Mouse (Mus musculus) gastrocnemius, postnatal 25 days (tissue): ENCODE data around the gene Zfp74. TPM values are rescaled to one million over a fixed set of nuclear protein-coding genes. Genes with fewer than 3 reads are reported as not detected.
"Not testable (repeated sequence)": the region's sequence is repeated elsewhere in the genome, so short reads cannot be mapped to it uniquely, and the experiment has no call there.

Experiments
- DNase-seq: peaks from one replicate; pipeline ENCODE4 v3.0.0; 2022
- long read RNA-seq, 2 experiments: library from polyadenylated mRNA; stranded (forward); transcript quantifications; one replicate each; pipeline ENCODE4 v2.0.0; 2021
- total RNA-seq, 2 experiments: library from RNA; stranded (reverse); gene quantifications; 1 replicate in 1 of 2; 2 replicates in 1 of 2; pipeline ENCODE4 v1.2.3; 2021

The Zfp74 gene
- 1 to 10 TPM; 4.5 to 5.9 TPM for total RNA-seq
- long read RNA-seq, experiment 1, partial matches to known transcripts: 0 of 1 reads
- long read RNA-seq, experiment 1, other reads (novel, unspliced or antisense): 1 of 1 reads
- long read RNA-seq, experiment 2, partial matches to known transcripts: 0 of 5 reads
- long read RNA-seq, experiment 2, other reads (novel, unspliced or antisense): 5 of 5 reads

DNA sequence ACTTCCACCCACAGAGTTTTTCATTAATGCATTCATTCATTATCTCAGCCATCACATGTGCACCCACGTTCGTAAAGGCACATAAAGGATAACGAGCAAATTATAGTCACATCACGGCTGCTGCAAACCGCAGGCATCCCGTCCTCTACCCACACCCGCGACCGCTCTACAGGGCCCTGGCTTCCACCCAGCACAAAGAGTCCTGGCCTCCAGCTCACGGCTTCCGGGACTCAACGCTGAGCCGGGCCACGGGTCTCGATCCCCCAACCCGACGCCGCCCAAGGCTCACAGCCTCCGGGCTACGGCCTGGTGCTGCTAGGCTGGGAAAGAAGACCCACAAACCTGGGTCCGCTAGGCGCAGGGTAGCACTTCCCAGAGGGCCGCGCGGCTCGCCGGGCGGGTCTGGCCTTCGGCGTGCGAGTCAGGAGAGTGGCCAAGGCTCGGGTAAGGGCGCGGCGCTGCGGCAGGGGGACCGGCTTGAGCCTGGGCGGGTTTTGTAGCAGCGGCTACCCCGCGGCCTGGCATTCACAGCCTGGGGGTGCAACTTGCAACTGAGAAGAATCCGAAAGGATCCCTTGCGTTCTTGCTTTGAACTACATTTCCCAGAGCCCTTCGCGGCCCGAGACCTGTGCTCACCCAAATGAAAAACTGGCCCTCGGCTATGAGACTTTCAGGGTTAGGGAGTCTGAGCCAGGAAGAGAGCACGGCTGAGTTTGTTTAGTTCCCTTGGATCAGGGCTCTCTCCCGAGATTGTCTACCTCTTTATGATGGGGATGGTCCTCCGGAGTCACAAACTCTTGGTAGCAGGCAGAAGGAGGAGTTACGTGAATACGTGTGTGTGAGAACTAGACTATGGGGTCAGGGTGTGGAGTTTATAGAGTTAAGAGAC lies at the start of gene Zfp74:
Gene Zfp74, minus strand, starts transcription at position 577 of the 889 bp plus-strand sequence.
- DNase-seq: peak; percentile 74

DNA sequence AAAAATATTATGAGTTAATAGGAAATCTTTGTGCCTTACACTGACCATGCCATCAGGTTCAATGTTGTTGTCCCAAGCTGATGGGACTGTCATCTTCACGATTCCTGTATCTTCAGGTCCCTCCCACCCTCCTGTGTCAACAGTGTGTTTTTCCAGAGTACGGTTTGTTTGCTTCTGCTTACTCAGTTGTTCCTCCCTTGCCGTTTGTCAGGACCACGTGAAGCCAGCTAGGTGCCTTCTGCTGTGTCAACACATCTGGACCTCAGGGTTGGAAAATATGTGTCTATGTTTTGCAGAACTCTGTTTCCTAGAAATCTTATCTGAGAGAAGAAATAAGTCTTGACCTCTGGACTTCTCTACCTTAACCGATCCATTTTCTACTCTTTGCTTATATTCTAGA lies 46.7 kb upstream of the Zfp74 start:
- DNase-seq: no peak

DNA sequence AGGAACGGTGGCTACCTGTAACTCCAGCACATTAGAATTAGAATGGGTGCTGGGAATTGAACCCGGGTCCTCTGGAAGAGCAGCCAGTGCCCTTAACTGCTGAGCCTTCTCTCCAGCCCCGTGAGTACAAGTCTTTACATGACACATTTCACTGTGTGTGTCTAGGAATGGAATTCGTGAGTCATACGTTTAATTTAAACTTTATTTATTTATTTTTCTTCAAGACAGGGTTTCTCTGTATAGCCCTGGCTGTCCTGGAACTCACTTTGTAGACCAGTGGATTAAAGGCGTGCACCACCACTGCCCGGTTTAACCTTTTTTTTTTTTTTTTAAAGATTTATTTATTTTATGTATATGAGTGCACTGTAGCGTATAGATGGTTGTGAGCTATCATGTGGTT lies 41.2 kb upstream of the Zfp74 start:
- no peak for DNase-seq

DNA sequence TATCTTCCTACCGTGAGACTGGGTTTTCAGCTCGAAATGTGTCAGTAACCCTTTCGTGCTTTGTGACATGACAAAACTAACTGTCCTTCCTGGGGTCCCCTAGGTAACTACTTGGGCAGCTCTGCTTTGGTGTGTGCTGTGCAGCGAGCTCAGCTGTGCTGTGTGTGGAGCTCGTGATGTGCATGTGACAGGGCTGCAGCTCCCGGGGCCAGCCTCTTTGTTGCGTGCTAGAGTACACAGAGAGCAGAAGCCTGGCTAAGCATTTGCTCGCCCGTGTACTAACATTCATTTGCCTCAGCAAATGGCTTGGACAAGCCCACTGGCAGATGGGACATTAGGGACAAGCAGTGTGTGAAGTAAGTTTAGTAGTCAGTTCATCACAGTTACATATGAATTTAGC lies 39.5 kb upstream of the Zfp74 start:
- DNase-seq: no peak

DNA sequence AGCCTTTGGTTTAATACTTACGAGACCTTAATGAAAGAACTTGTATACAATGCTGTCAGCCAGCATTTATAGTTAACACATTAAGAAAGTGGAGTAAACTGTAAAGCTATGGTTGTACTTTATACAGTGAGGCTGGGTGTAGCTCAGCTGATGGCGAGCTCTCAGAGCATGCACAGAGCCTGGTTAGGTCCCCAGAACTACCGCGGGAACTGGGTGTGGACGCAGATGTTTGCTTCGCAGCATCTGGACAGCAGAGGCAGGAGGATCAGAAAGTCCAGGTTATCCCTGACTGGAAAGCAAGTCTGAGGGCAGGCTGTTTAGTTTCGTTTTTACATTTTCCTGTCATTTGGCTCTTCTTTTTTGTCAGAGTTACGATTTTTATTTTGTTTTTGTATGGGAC lies 38.8 kb upstream of the Zfp74 start:
- DNase-seq: no peak

DNA sequence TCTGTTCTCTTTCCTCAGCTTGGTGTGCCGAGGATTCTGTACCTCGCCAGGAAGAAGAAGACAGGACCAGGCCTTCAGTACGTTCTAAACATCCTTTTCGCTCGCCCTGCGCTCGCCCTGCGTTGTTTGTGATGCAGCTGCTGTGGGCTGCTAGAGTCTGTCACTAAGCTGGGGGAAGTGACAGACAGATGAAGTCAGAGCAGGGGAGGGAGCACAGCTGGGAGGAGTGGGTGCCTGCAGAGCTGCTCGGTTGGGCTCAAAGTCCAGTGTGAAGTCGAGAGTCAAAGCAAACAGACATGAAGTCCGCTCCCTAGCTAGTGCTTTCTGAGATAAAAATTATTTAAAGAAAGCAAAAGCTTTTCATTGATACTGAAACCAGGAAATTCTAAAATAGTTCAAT lies 35.1 kb upstream of the Zfp74 start:
- no peak for DNase-seq

DNA sequence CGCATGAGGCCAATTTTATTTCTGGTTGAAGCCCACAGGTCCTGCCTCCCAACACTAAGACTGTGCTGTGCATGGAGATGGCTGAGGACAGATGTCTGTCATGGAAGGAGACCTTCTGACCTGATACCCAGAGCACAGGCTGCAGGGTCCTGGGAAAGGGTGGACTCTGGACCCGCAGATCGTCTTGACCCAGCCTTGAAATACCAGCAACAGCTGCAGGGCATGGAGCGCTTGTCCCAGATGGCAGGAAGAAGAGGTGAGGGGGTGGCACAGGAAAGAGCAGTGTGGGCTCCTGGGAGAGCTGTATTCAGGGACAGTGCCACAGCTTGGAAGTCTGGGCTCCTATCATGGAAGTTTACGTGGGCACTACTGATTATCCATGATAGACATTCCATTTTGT lies 33.7 kb upstream of the Zfp74 start:
- no peak for DNase-seq

DNA sequence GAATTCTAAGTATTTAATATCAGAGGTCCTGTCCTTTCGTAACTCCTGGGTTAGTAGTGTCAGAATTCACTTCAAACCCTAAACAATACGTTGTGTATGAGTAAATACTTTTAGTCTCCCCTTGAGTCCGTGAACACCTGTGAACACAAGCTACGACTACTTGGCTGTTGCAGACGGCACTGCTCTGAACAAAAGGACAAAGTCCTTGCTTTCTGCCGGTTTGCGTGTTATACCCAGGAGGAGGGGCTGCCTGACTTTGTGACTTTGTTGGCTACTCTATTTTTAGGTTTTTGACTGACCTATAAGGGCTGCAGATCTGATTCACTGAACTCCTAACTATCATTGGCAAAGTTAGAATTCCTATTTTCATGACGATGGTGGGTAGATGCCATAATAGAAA lies 32.2 kb upstream of the Zfp74 start:
- no peak for DNase-seq

DNA sequence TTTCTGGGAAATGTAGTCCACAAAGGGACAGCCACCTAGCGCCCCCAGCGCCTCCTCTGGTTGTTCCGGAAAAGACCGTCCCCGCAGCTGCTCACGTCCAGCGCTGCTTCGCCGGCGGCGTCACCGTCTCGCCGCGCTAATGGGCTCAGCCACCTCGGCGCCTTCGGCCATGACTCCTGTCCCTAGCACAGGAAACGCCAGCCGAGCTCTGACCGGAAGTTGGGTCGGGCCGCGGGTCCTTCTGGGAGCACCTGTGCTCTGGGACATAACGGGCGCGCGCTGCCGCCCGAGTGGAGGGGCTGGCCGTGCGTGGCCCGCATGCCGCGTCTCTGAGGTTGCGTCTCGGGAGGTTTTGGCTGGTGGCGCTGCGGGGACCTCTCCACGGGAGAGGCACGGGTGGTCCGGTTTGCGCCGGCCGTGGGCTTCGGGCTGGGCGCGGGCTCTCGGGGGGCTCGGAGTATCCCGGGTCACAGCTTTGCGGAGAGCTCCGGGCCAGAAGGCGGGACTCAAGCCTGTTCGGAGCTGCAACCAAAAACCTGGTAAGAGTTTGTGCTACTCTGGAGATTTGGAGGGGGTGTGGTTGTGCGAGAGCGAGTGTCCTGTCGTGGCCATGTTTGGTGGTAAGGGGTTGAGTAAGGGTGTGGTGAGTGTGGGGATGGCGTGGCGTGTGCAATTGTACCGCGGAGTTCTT lies 29.9 kb upstream of the Zfp74 start, which contains the start of gene Zfp568:
Gene Zfp568, plus strand, starts transcription at position 266 of the 691 bp plus-strand sequence.
- peak; percentile 93 for DNase-seq

DNA sequence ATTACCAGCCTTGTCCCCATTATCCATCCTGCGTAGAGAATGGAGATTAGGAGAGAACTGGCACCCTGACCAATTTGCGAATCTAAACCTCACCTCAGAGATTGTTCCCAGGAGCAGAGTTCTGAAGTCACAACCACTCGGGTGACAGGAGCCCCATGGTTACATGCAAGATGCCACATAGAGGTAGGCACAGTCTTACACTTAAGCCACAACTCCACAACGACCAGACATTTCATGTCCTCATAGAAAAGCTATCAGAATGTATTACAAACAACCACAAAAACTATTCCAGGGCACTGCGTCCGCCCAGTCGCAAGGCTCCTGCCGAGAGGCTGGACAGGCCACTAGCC lies 29.4 kb upstream of the Zfp74 start:
- no peak for DNase-seq

DNA sequence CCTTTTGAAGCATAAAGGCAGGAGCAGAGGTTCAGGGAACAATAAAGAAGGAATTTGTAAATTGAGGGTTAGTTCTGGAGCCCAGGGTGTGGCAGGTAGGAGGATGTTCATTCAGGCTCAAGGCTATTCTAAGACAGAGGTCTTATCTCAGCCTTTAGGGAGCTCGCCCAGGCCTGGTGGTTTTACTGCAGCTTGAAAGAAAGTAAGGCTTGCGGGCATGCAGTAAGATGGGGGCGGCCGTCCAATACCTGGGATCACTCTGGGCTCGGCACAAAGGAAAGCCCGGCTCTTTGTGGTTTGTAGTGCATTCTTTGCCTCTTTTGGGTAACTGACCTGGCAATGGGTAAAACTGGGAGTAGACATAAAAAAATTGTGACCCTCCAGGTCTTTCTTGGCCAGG lies 29.0 kb upstream of the Zfp74 start:
- DNase-seq: peak; percentile 11

DNA sequence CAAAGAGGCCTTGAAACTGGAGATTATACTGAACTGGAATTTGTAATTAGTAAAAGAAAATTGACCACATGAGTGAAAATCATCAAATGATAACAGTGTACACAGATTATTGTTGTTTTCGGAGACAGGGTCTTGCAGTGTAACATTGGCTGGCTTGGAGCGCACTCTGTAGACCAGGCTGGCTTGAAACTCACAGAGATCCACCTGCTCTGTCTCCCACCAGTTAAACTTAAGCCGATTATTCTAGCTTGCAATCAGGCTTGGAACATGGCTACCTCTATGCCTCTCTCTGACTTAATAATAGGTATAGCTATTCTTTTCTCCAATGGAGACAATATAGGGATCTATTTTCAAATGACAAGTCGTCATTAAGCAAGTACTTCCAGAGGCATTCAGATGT lies 28.5 kb upstream of the Zfp74 start:
- DNase-seq: no peak

DNA sequence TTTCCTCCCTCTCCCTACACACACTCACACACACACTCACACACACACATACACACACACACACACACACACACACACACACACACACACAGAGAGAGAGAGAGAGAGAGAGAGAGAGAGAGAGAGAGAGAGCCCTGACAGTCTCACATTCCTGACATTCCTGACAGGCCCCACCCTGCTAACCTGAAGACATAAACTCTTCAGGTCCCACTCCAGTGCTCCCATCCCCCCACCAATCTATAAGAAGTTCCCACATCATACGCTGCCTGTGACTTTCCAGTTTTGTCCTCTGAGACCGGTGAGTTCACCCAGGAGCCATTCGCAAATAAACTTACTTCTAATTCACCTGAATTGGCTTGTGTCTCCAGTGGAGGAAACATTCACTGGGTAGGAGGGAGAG lies 28.0 kb upstream of the Zfp74 start:
- DNase-seq: no peak

DNA sequence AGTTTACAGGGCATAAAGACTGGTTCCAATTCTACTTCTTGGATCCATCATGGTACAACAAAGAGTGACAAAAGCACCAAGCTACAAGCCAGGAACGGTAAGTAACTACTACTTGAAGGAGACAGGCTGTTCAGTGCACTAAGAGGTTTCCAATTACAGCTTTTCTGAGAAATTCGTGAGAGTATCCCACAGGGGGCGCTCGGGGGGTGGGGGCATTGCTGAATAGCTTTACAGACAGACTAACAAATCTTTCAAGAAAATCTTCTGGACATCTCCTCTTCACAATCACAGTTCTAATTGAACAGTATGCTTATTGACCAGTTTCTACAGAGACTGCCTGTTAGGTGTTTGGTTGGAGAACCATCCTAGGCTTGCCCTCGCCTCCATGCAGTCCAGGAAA lies 27.6 kb upstream of the Zfp74 start:
- DNase-seq: no peak

DNA sequence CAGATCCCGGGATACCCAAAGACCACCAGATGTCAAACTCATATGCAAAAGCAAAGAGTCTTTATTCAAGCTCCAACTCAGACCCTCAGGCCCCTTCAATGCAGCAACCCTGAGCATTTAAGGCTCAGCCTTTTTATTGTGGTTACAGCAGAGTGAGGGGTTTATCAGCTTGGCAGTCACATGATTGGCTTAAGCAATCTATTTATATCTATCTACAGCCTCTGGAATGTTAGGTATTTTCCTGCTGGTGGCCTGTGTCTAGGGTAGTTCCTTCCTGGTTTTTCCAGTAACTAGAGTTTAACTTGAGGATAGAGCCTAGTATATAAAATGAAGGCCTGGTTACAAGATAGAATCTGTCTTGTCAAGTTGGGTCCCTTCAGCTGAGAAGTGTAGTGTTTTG lies 26.9 kb upstream of the Zfp74 start:
- no peak for DNase-seq

DNA sequence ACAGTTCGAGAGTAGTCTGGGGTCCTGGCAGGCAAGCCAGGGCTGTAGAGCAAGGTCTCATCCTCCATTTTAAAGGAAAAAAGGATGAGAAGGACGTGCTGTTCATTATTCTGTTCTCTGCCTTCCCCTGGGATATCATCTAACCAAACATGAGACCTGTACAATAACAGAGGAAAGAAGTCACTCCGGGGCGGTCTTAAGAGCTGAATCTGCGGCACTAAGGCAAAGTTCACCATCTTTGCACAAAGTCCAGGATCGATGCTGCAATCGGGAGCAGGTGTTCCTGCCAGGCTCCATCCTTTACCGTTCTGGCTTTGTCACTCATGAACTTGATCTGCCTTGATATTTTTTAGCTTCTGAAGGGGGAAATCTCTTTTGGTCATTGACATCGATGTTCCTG lies 16.8 kb upstream of the Zfp74 start:
- DNase-seq: no peak

DNA sequence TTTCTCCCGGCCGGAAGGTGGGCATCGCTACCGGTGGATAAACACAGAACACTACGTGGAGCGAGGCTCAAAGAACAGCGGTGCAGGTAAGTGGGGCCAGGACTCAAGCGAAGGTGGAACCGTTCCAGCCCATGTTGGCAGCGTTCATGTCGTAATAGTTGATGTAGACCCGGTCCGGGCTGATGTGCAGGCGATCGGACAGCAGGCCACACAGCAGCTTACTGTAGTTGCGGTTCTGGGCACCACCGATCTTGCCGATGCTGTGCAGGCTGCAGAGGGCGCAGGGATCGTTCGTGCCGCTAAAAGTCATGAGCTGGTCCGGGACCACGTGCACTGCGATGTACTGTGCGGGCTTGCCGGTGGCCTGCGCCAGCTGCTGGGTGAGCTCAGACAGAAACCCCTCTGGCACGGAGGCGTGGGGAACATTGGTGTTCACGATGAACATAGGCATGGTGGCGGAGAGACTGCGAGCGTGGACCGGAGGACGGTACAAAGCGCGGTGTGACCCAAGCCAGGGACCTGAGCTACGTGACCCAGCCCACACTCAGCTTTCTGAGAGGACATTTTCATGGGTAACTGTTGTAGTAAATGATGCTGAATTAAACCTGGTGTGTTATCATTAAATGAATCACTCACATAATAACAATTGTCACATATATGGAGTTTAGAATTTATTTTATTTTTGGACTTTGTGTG lies 11.4 kb upstream of the Zfp74 start:
- not testable (repeated sequence) for DNase-seq

DNA sequence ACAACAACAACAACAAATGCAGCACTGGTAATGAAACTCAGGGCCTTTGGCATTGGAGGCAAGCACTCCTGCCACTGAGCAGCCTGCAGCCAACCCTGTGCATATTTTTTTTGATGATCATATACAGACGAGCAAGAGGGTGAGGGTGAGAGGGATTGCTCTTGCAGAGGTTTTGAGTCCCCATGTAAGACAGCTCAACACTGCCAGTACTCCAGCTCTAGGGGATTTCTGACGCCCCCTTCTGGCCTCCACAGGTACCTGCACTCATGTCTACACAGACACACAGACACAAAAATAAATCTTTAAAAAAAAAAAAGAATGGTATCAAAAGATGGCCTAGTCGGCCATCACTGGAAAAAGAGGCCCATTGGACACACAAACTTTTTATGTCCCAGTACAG lies 5.1 kb upstream of the Zfp74 start:
- no peak for DNase-seq

DNA sequence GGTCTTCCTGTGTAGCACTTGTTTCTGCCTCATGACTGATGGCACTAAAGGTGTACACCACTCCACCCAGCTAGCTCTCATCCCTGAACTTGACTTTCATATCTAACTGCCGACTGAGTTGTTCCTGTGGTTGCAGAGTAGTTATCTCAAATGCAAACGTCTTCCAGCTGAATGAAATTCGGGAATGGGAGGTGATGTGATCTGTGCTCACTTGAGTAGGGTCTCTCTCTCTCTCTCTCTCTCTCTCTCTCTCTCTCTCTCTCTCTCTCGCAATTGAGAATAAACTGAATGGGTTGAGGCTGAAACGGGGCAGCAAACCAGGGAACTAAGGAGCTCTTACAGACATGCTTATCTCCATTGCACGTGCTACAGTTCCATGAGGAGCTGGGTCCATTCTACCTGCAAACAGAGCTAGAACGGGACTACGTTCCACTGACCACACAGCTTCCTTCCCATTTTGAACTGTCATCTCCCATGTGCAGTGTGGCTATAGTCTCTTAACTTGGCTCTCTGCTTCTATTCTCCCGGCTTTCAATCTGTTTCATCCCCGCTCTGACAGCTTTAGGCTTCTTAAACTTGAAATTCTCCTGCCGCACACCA lies 4.3 kb upstream of the Zfp74 start:
- no peak for DNase-seq

DNA sequence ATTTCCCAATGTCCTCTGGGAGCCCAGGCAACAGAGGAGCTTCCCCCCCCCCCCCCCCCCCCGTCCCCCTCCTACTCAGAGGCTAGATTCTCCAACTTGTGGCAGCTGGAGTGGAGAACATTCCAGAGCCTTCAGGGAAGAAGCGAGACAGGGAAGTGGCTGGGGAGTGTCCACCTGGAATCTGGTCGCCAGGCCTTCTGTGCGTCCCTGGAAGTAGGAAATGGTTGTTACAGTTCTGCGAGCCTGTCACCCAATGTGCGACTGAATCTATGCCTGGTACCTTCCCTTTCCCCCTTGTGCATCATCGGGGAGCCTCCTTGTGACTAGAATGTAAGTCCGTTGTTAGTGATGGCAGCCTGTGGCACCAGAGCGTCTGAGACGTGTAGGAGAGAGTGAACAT lies 2.4 kb upstream of the Zfp74 start:
- DNase-seq: no peak

DNA sequence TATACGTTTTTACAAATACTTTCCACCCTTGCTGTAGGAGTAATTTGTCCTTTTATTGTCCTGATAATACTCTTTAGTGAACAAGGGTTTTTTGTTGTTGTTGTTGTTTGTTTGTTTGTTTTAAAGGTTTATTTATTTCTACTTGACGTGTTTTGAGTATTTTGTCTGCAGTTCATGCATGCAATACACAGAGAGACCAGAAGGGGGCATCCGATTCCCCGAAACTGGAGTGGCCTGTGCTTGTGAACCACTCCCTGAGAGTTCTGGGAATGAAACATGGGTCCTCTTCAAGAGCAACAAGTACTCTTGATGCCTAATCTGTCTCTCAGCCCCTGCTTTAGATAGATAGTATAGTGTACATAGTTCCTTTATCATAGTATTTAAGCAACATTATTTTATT lies 842 bp upstream of the Zfp74 start:
- no peak for DNase-seq

DNA sequence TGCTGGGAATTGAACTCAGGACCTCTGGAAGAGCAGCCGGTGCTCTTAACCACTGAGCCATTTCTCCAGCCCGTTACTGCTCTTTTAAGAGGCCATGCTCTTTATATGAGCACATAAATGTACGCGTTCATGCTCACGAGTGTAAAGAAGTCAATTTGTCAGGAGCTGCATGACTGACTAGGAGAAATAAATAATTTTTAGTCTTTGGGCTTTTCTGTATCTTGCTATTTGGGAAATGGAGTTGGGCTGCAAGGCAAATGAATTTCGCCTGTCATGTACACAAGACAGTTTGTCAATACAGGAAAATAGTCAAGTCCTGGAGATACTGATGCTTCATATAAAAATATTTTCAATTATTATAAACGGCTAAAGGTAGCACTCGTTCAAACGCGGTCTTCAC lies 803 bp downstream of the Zfp74 start:
- DNase-seq: no peak
